Mouse (Mus musculus) leukemia stem cell, adult 10-12 weeks (primary cell): ENCODE data around the gene Rassf7. TPM values are rescaled to one million over a fixed set of nuclear protein-coding genes. Genes with fewer than 3 reads are reported as not detected.

Source experiments
- polyA plus RNA-seq: library from polyadenylated mRNA; stranded (reverse); fragments of >175 nt; gene quantifications from 2 replicates; pipeline ENCODE4 v1.2.3, GENCODE M21; 2012; ENCODE audit warnings: low replicate concordance

Rassf7 gene
- 8.4 and 16.5 TPM in 2 replicates for polyA plus RNA-seq

DNA sequence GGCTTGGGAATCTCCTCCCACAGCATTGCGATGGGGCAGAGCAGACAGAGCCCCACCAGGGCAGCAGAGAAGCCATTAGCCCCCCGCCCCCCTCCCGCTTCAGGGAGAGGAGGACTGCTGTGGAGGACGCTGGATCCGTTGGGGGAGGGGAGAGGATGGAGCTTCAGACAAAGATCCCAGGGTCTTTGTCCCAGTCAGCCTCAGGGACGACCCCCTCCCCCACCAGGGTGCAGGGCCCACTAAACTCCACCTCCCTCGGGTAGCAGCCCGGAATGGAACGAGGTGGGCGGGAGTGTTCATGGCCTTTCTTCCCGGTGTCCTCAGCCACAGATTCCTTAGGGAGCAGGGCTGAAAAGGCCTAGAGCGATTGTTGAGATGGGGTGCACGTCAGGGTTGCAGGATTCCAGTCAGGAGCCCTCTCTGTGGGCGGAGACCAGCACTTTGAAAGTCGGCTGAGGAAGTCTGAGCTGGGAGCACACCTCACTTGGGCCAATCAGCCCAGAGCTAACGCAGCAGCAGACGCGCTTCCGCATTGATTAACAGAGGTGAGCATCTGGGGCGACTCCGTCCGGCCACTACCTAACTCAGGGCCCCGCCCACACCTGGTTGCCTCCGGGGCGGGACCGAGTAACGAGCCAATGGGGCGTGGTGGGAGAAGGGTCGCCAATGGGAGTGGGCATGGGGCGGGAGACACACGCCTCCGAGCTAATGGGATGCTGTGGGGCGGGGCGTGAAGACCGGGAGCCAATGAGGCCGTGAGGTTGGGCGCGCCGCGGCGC lies at the start of gene Rassf7:
Rassf7 (plus strand) TSS at position 760 of the 779 bp plus-strand sequence.

DNA sequence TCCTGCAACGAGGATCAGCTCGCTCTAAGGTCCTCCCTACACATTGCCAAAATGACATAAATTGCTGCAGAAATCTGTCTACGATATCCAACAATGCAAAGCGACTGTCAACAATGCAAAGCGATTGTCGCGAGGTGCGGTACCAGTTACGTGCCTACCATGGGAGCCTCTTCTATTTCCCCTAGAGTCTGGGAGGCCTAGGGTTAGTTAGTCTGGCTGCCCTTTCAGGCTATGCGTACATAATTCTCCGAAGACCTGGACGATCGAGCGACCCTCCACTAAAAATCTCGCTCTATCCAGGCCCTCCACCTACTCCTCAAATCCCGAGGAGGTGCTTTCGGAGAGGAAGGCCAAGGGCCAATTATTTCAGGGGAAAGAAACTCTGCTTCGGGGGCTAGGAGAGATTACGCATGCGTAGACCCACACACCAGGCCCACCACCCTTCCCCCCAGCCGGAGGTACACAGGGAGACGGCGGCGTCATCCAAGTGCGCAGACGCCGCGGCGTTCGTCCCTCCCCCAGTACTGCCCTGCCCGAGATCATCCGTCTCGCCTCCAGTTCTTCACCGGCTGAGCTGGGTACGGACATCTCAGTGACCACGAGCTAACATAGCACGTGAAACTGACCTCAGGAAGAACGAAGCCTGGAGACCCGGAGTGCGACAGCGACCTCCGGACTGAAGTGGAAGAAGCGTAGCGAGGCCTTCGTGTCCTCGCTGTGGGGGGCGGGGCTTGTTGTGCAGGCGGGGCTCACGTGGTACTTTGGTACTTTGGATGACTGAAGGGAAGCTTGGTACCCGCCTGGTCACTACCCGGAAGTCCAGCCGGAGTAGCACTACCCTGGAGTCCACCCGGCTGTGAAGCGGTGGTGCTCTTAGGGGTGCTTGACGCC lies 43.3 kb upstream of the Rassf7 start, which contains the start of gene Rnh1:
Rnh1 (minus strand) TSS at position 742 of the 891 bp plus-strand sequence.

DNA sequence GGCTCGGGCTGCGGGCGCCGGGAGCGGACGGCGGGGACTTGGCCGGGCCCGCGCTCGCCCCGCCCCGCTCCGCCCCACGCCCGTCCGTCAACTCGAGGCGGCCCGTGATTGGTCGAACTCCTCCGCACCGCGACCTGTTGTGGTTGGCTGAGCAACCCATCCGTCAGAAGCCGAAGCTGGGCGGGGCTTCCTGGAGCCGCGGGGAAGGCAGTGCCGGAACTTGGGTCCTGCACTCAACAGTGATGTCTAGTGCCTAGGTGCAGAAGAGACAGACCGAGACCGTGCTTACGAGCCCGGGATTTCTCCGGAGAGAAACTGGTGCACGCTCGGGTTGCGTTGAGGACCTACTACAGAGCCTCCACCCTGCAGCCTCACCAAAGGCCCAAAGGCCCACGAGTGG lies 21.7 kb upstream of the Rassf7 start, which contains the start of the genes Hras and Lrrc56:
Hras (minus strand) TSS at position 58 of the 400 bp plus-strand sequence.
Lrrc56 (plus strand) TSS at position 210 of the 400 bp plus-strand sequence.

GRCm38 (mm10) chr7:141213605-141214235 lies 1.9 kb upstream of the Rassf7 start, which contains the start of gene Lmntd2:
Gene Lmntd2, minus strand, starts transcription at chr7:141214080.

DNA sequence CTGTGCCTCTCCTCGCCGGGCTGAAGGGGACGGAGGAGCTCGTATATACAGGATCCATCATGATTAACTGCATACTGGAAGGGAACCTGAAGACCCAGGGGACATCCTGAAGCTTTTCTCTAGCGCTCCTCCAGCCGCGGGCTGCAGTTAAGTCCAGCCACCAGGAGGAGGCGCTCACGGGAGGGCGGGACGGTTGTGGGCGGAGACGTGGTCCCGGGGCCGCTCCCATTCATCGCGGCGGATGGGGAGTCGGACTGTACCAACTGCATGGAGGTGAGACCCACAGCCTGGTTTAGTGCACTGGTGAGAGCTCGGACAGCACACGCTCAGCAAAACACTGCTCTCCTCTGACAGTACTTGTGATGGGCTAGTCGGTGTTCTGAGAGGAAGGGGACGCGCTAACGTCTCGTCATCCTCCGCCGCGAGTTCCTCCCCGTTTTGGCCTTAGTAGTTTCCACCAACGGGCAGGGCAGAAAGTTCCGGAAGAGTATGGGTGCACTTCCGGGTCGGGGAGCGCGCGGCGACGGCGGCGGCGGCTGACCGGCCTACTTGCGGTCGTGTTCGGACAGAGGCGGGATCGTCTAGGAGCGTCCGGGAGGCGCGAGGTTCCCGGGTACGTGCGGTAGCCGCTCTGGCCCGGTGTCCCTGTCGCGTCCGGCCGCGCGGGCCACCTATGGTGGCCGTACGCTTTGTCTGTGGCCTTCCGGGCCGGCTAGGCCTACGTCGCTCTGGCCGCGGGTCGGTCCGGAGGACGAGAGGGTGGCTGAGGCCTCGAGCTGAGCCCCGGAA lies 12.8 kb downstream of the Rassf7 start, which contains the start of gene Phrf1:
Phrf1 (plus strand) TSS at position 506 of the 789 bp plus-strand sequence.

GRCm38 (mm10) chr7:141265739-141266561 lies 50.3 kb downstream of the Rassf7 start, which contains the start of gene Irf7:
Gene Irf7, minus strand, starts transcription at chr7:141266481.

Other genes with a start within 250 kb of the Rassf7 start
- gene Ifitm1, start 248.6 kb upstream of the Rassf7 start, polyA plus RNA-seq = 1.1 and 10.3 TPM in 2 replicates
- 12.1 and 15.1 TPM in 2 replicates for gene Ifitm3, start 205.1 kb upstream of the Rassf7 start, polyA plus RNA-seq
- 0.77 TPM in 1 of 2 replicates, not detected in the other for gene Ifitm6, start 197.9 kb upstream of the Rassf7 start, polyA plus RNA-seq
- gene Gm17387, start 186.7 kb upstream of the Rassf7 start, polyA plus RNA-seq = not detected in 2 replicates
- gene B4galnt4, start 154.8 kb upstream of the Rassf7 start, polyA plus RNA-seq = 2.6 and 3.4 TPM in 2 replicates
- gene Pkp3, start 137.6 kb upstream of the Rassf7 start, polyA plus RNA-seq = 5.0 and 6.6 TPM in 2 replicates
- 10.6 and 20.3 TPM in 2 replicates for gene Sigirr, start 115.3 kb upstream of the Rassf7 start, polyA plus RNA-seq
- gene Ano9, start 98.1 kb upstream of the Rassf7 start, polyA plus RNA-seq = 0.30 TPM in 1 of 2 replicates, not detected in the other
- 172 and 234 TPM in 2 replicates for gene Ptdss2, start 93.5 kb upstream of the Rassf7 start, polyA plus RNA-seq
- 4.4 and 23.6 TPM in 2 replicates for gene Rnh1, start 43.0 kb upstream of the Rassf7 start, polyA plus RNA-seq
- gene Hras, start 21.9 kb upstream of the Rassf7 start, polyA plus RNA-seq = 58.5 and 63.6 TPM in 2 replicates
- gene Lrrc56, start 21.7 kb upstream of the Rassf7 start, polyA plus RNA-seq = 9.6 and 9.7 TPM in 2 replicates
- 0.97 and 1.5 TPM in 2 replicates for gene Lmntd2, start 1.8 kb upstream of the Rassf7 start, polyA plus RNA-seq
- gene Phrf1, start 12.9 kb downstream of the Rassf7 start, polyA plus RNA-seq = 105 and 162 TPM in 2 replicates
- gene Irf7, start 50.6 kb downstream of the Rassf7 start, polyA plus RNA-seq = 194 and 421 TPM in 2 replicates
- gene Cdhr5, start 60.9 kb downstream of the Rassf7 start, polyA plus RNA-seq = 0.24 TPM in 1 of 2 replicates, not detected in the other
- not detected in 2 replicates for gene Sct, start 63.3 kb downstream of the Rassf7 start, polyA plus RNA-seq
- gene Drd4, start 76.1 kb downstream of the Rassf7 start, polyA plus RNA-seq = 0.06 TPM in 1 of 2 replicates, not detected in the other
- 29.1 and 106 TPM in 2 replicates for gene Deaf1, start 111.8 kb downstream of the Rassf7 start, polyA plus RNA-seq
- gene Tmem80, start 111.9 kb downstream of the Rassf7 start, polyA plus RNA-seq = 17.9 and 21.6 TPM in 2 replicates
- gene Eps8l2, start 123.0 kb downstream of the Rassf7 start, polyA plus RNA-seq = 0.36 TPM in 1 of 2 replicates, not detected in the other
- 29.0 and 438 TPM in 2 replicates for gene Taldo1, start 176.3 kb downstream of the Rassf7 start, polyA plus RNA-seq
- 2.8 and 7.8 TPM in 2 replicates for gene Gatd1, start 198.3 kb downstream of the Rassf7 start, polyA plus RNA-seq
- gene Cend1, start 213.6 kb downstream of the Rassf7 start, polyA plus RNA-seq = not detected in 2 replicates
- gene Slc25a22, start 222.0 kb downstream of the Rassf7 start, polyA plus RNA-seq = 134 and 136 TPM in 2 replicates
- 42.8 and 151 TPM in 2 replicates for gene Pidd1, start 228.2 kb downstream of the Rassf7 start, polyA plus RNA-seq
- 3,626 and 4,022 TPM in 2 replicates for gene Rplp2, start 231.5 kb downstream of the Rassf7 start, polyA plus RNA-seq
- gene Pnpla2, start 239.3 kb downstream of the Rassf7 start, polyA plus RNA-seq = 71.6 and 106 TPM in 2 replicates
- 3.5 and 4.4 TPM in 2 replicates for gene Cracr2b, start 245.2 kb downstream of the Rassf7 start, polyA plus RNA-seq